Mouse (Mus musculus) midbrain, embryonic 11.5 days (tissue): ENCODE measurements around the gene Plxna2. TPM values are rescaled to one million over a fixed set of nuclear protein-coding genes. Genes with fewer than 3 reads are reported as not detected.
A peak's percentile ranks its signal among the peaks of the same experiment; 100 is the strongest.

Experiments
- ATAC-seq: fragments of 200-750 bp; cut with Nextera tagmentation; 2 replicates; pipeline ENCODE4 v1.8.0; 2017; ENCODE audit warnings: moderate TSS enrichment, moderate library complexity; ENCODE audit not compliant: low FRiP score
- DNase-seq: peaks from one replicate; pipeline ENCODE4 v3.0.0; 2015; ENCODE audit warnings: low spot score; ENCODE audit errors: missing footprints
- H3K27ac ChIP-seq: fragments of 300-500 bp; sonication (generic); 2 replicates; pipeline ENCODE4 v1.5.1; 2014; ENCODE audit warnings: low read depth, low read length
- H3K27me3 ChIP-seq: fragments of 300-500 bp; sonication (generic); 2 replicates; pipeline ENCODE4 v1.6.1; 2014; ENCODE audit warnings: mild to moderate bottlenecking, low read length, moderate library complexity, mixed read lengths; ENCODE audit not compliant: control insufficient read depth, insufficient read depth
- H3K36me3 ChIP-seq: fragments of 300-500 bp; sonication (generic); 2 replicates; pipeline ENCODE4 v1.6.1; 2014; ENCODE audit warnings: mild to moderate bottlenecking, low read length, moderate library complexity, mixed read lengths; ENCODE audit not compliant: control insufficient read depth, insufficient read depth
- H3K4me1 ChIP-seq: fragments of 300-500 bp; sonication (generic); 2 replicates; pipeline ENCODE4 v1.6.1; 2014; ENCODE audit warnings: low read length; ENCODE audit not compliant: control insufficient read depth, insufficient read depth
- H3K4me2 ChIP-seq: fragments of 300-500 bp; sonication (generic); 2 replicates; pipeline ENCODE4 v1.6.1; 2014; ENCODE audit warnings: mild to moderate bottlenecking, moderate library complexity
- H3K4me3 ChIP-seq: fragments of 300-500 bp; sonication (generic); 2 replicates; pipeline ENCODE4 v1.5.1; 2014; ENCODE audit warnings: low read depth, low read length
- H3K9ac ChIP-seq: fragments of 300-500 bp; sonication (generic); 2 replicates; pipeline ENCODE4 v1.6.1; 2014; ENCODE audit warnings: low read length
- H3K9me3 ChIP-seq: fragments of 300-500 bp; sonication (generic); 2 replicates; pipeline ENCODE4 v1.6.1; 2016; ENCODE audit warnings: low read length; ENCODE audit not compliant: control insufficient read depth
- WGBS: fragments of 180-500 bp; shearing (Covaris S2); extraction: QIAGEN DNeasy Blood & Tissue Kit; methylation state at CpG from one replicate; pipeline ENCODE4 v1.1.7; 2014; 5-methylcytosine and 5-hydroxymethylcytosine counted together
- polyA plus RNA-seq: library from polyadenylated mRNA; unstranded; fragments of >200 nt; fragmentation: Nextera tagmentation; extraction: Ambion mirVana; gene quantifications from 2 replicates; pipeline ENCODE4 v1.2.1, GENCODE M21; 2014

Gene Plxna2
- polyA plus RNA-seq, 1 experiment from 2014 or later: 10.7 TPM

GRCm38 (mm10) chr1:194776510-194777244 lies 158.7 kb downstream of the Plxna2 start:
- no peaks in the 10 kb centered on the region for H3K27me3 ChIP-seq
- no peak overlapping the region for H3K9ac ChIP-seq
- no peak overlapping the region for H3K4me3 ChIP-seq
- WGBS: 87% methylated on average over 5 of the region's 5 CpGs
- no peak overlapping the region for H3K4me2 ChIP-seq
- DNase-seq (peak; percentile 59), ATAC-seq (no peak)
- no peak overlapping the region for H3K27ac ChIP-seq
- H3K36me3 ChIP-seq: no peaks in the 10 kb centered on the region
- no peaks in the 10 kb centered on the region for H3K9me3 ChIP-seq
- no peaks in the 10 kb centered on the region for H3K4me1 ChIP-seq

DNA sequence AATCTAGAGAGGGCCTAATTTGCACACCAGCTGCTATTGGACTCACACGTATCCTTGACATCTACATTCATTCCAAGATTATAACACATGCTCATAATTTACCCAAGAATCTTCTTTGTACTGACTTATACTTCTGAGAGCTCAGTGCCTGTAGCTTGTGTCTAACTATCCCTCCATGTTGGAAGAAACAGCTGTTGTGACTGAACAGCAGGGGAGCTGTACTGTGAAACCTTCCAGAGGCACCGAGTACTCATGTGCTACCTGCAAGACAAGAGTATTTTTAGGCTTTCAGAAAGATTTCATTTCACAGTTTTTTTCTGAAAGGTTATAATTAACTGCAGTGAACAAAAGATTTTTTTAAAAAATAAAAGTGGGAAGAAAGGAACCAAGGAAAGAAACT lies 159.6 kb downstream of the Plxna2 start:
- Histone ChIP-seq H3K4me3 (no peak overlapping the region), H3K27ac (no peak overlapping the region), H3K9ac (no peak overlapping the region), H3K4me1 (no peaks in the 10 kb centered on the region), H3K36me3 (no peaks in the 10 kb centered on the region), H3K9me3 (no peaks in the 10 kb centered on the region), H3K27me3 (no peaks in the 10 kb centered on the region), H3K4me2 (no peak overlapping the region)
- DNase-seq (peak; percentile 8), ATAC-seq (no peak)
- 78% methylated on average over 2 of the region's 2 CpGs for WGBS

GRCm38 (mm10) chr1:194780392-194780791 lies 162.4 kb downstream of the Plxna2 start:
- Histone ChIP-seq H3K4me1 (no peaks in the 10 kb centered on the region), H3K9ac (no peak overlapping the region), H3K4me2 (no peak overlapping the region), H3K27ac (no peak overlapping the region), H3K9me3 (no peaks in the 10 kb centered on the region), H3K36me3 (no peaks in the 10 kb centered on the region), H3K4me3 (no peak overlapping the region), H3K27me3 (no peaks in the 10 kb centered on the region)
- ATAC-seq (no peak), DNase-seq (peak; percentile 61)
- 93% methylated on average over 3 of the region's 3 CpGs for WGBS

DNA sequence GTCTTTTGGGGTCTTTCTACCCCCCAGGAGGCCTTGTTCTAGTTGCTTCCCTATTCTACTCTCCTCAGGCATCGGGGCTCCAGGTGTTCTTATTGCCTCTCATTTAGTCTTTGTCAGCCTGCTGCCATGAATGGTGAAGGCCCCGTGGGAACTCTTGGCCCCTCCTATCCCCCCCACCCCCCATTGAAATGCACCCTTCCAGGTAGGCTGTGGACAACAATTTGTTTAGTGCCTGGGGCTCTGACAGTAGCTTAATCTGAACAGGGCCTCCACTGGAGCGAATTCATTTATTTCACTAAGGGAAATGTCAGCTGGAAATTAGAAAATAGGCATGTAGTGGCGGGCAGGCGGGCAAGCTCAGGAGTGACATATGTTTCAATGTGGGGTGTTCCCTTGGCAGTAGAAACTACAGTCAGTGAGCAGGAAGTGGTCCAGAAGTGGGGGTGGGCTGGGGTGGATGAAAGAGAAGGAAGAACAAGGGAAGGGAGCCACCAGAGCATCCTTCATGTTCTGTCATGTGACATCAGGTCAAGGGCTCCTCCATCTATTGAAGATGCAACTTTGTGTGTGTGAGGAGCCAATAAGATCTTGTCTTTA lies 162.9 kb downstream of the Plxna2 start:
- 82% methylated on average over 5 of the region's 5 CpGs for WGBS
- no peak overlapping the region for H3K4me2 ChIP-seq
- no peak overlapping the region for H3K27ac ChIP-seq
- H3K4me1 ChIP-seq: no peaks in the 10 kb centered on the region
- no peaks in the 10 kb centered on the region for H3K27me3 ChIP-seq
- DNase-seq (peak; percentile 37), ATAC-seq (no peak)
- no peaks in the 10 kb centered on the region for H3K36me3 ChIP-seq
- no peak overlapping the region for H3K4me3 ChIP-seq
- H3K9me3 ChIP-seq: no peaks in the 10 kb centered on the region
- no peak overlapping the region for H3K9ac ChIP-seq

- Histone ChIP-seq H3K9me3 (no peaks in the 10 kb centered on the region), H3K4me3 (no peak overlapping the region), H3K36me3 (no peaks in the 10 kb centered on the region), H3K9ac (no peak overlapping the region), H3K27me3 (no peaks in the 10 kb centered on the region), H3K4me1 (no peaks in the 10 kb centered on the region), H3K4me2 (no peak overlapping the region), H3K27ac (no peak overlapping the region)
- WGBS: 83% methylated on average over 1 of the region's 1 CpGs
- ATAC-seq: no peak
- DNase-seq: peak; percentile 4
These were observed 163.5 kb downstream of the Plxna2 start for GRCm38 (mm10) chr1:194781556-194781955.

DNA sequence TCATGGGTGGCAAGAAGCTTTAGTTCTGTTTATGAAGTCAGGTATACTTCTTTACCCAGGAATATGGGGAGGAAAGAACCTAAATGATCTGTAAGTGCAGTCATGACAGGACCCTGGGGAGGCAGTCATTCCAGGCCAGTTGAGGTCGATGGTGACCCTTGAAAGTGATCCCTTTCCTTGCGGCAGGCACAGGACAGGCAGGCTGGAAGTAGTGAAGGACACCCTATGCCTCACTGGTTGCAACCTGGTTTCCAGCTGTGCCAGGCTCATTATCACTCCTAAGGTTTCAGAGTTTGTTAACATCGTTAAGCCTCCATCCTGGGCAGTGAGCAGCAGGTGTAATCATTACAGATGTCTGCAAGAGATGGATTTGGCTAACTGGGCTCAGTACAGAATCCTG lies 164.3 kb downstream of the Plxna2 start:
- Histone ChIP-seq H3K27ac (no peak overlapping the region), H3K9me3 (no peaks in the 10 kb centered on the region), H3K9ac (no peak overlapping the region), H3K4me3 (no peak overlapping the region), H3K36me3 (no peaks in the 10 kb centered on the region), H3K27me3 (no peaks in the 10 kb centered on the region), H3K4me1 (no peaks in the 10 kb centered on the region), H3K4me2 (no peak overlapping the region)
- DNase-seq (peak; percentile 71), ATAC-seq (no peak)
- WGBS: 59% methylated on average over 3 of the region's 3 CpGs

DNA sequence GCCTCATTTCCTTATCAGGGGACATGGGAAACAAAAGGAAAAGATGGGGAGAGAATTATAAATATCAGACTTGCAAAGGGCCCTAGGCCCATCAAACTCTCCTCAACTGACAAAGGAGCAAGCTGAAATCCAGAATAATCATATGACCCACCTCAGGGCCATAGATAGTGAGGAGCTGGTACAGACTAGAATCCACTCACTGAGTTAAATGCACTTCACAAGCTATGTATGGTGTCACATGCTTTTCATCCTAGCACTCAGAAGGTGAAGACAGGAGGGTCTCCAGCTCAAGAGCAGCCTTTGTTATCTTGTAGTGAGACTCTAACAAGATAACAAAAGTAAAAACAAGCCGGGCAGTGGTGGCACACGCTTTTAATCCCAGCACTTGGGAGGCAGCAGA lies 169.6 kb downstream of the Plxna2 start:
- Histone ChIP-seq H3K4me3 (no peak overlapping the region), H3K36me3 (no peaks in the 10 kb centered on the region), H3K4me1 (no peaks in the 10 kb centered on the region), H3K27ac (no peak overlapping the region), H3K27me3 (no peaks in the 10 kb centered on the region), H3K9ac (no peak overlapping the region), H3K4me2 (no peak overlapping the region), H3K9me3 (no peaks in the 10 kb centered on the region)
- DNase-seq (peak; percentile 51), ATAC-seq (no peak)
- 92% methylated on average over 2 of the region's 2 CpGs for WGBS

DNA sequence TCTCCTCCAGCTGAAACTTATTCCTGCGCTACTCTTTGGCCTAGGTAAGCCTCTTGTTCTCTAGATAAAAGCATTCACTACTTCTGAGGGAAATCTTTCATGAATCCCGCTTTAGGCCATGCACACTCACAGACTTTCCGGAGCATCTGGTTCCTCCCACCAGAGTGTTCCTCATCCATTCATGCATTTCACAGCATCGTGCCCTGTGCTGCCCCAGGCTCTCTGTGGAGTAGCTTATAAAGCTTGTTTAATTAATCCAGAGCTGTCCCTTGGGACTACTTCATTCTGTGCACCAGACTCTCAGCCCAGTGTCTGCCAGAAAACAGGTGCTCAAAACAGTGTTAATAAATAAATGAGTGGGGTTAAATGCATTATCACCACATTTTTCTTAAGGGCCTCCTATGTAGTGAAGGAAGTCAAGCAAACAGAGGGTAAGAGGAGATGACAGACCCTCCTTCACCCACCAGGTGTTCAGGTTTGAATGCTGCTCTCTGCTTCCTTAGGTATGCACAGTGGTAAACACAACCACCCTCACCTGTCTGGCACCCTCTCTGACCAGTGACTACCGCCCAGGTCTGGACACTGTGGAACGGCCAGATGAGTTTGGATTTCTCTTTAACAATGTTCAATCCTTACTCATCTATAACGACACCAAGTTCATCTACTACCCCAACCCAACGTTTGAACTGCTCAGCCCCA lies 175.4 kb downstream of the Plxna2 start:
- no peak overlapping the region for H3K4me2 ChIP-seq
- H3K4me1 ChIP-seq: no peaks in the 10 kb centered on the region
- 0 out of 2 replicates have a peak, but pooled peaks have one; percentile 40 for ATAC-seq
- DNase-seq: no peak
- no peak overlapping the region for H3K9ac ChIP-seq
- no peak overlapping the region for H3K27ac ChIP-seq
- WGBS: 72% methylated on average over 8 of the region's 8 CpGs
- H3K27me3 ChIP-seq: no peaks in the 10 kb centered on the region
- H3K36me3 ChIP-seq: peaks cover 5% of the 10 kb centered on the region
- H3K4me3 ChIP-seq: no peak overlapping the region
- H3K9me3 ChIP-seq: no peaks in the 10 kb centered on the region

- Histone ChIP-seq H3K9ac (no peak overlapping the region), H3K9me3 (no peaks in the 10 kb centered on the region), H3K4me2 (no peak overlapping the region), H3K36me3 (peaks cover 5% of the 10 kb centered on the region), H3K4me1 (no peaks in the 10 kb centered on the region), H3K27ac (no peak overlapping the region), H3K4me3 (no peak overlapping the region), H3K27me3 (no peaks in the 10 kb centered on the region)
- no peak for ATAC-seq
- DNase-seq: no peak
- WGBS: 88% methylated on average over 3 of the region's 3 CpGs
These were observed 177.3 kb downstream of the Plxna2 start for GRCm38 (mm10) chr1:194795316-194795715.
